Mouse (Mus musculus) forebrain, postnatal 0 days (tissue): ENCODE data around the gene Lrrc8e. TPM values are rescaled to one million over a fixed set of nuclear protein-coding genes. Genes with fewer than 3 reads are reported as not detected.

Experiments used
- ATAC-seq: fragments of 200-750 bp; cut with Nextera tagmentation; 2 replicates; pipeline ENCODE4 v1.8.0; 2017; ENCODE audit warnings: mild to moderate bottlenecking, moderate library complexity
- DNase-seq: peaks from one replicate; pipeline ENCODE4 v3.0.0-alpha.2; 2015
- H3K27ac ChIP-seq: fragments of 300-500 bp; sonication (generic); 2 replicates; pipeline ENCODE4 v1.5.1; 2014; ENCODE audit warnings: low read depth, mild to moderate bottlenecking, antibody characterized with exemption, low read length, moderate library complexity, mixed read lengths
- H3K27me3 ChIP-seq: fragments of 300-500 bp; sonication (generic); 2 replicates; pipeline ENCODE4 v1.6.1; 2014; ENCODE audit warnings: mild to moderate bottlenecking, low read length, mixed read lengths; ENCODE audit not compliant: insufficient read depth
- H3K36me3 ChIP-seq: fragments of 300-500 bp; sonication (generic); 2 replicates; pipeline ENCODE4 v1.6.1; 2014; ENCODE audit warnings: mild to moderate bottlenecking, moderate library complexity; ENCODE audit not compliant: insufficient read depth
- H3K4me1 ChIP-seq: fragments of 300-500 bp; sonication (generic); 2 replicates; pipeline ENCODE4 v1.6.1; 2014; ENCODE audit warnings: antibody characterized with exemption; ENCODE audit not compliant: insufficient read depth
- H3K4me2 ChIP-seq: fragments of 300-500 bp; sonication (generic); 2 replicates; pipeline ENCODE4 v1.6.1; 2014; ENCODE audit warnings: low read depth, mild to moderate bottlenecking, moderate library complexity
- H3K4me3 ChIP-seq: fragments of 300-500 bp; sonication (generic); 2 replicates; pipeline ENCODE4 v1.5.1; 2014; ENCODE audit warnings: low read depth, low read length, mixed read lengths
- H3K9ac ChIP-seq: fragments of 300-500 bp; sonication (generic); 2 replicates; pipeline ENCODE4 v1.6.1; 2014; ENCODE audit warnings: mild to moderate bottlenecking
- H3K9me3 ChIP-seq: fragments of 300-500 bp; sonication (generic); 2 replicates; pipeline ENCODE4 v1.6.1; 2016; ENCODE audit warnings: low read length
- CTCF ChIP-seq: sonication (generic); IDR thresholded peaks from 2 replicates; pipeline ENCODE4 v1.5.1; 2016; ENCODE audit warnings: antibody characterized with exemption, control low read depth, low read depth
- WGBS: fragments of 180-500 bp; shearing (Covaris S2); extraction: QIAGEN DNeasy Blood & Tissue Kit; methylation state at CpG from one replicate; pipeline ENCODE4 v1.1.7; 2014; 5-methylcytosine and 5-hydroxymethylcytosine counted together
- polyA plus RNA-seq: library from polyadenylated mRNA; unstranded; fragments of >200 nt; fragmentation: Nextera tagmentation; extraction: Ambion mirVana; gene quantifications from 2 replicates; pipeline ENCODE4 v1.2.1, GENCODE M21; 2015
- total RNA-seq: library from RNA; depleted of rRNA; stranded (reverse); fragments of >200 nt; gene quantifications from 2 replicates; pipeline ENCODE4 v1.2.3, GENCODE M21; 2014

The Lrrc8e gene
- total and polyA plus RNA-seq, 2 experiments from 2014 or later: not detected

DNA sequence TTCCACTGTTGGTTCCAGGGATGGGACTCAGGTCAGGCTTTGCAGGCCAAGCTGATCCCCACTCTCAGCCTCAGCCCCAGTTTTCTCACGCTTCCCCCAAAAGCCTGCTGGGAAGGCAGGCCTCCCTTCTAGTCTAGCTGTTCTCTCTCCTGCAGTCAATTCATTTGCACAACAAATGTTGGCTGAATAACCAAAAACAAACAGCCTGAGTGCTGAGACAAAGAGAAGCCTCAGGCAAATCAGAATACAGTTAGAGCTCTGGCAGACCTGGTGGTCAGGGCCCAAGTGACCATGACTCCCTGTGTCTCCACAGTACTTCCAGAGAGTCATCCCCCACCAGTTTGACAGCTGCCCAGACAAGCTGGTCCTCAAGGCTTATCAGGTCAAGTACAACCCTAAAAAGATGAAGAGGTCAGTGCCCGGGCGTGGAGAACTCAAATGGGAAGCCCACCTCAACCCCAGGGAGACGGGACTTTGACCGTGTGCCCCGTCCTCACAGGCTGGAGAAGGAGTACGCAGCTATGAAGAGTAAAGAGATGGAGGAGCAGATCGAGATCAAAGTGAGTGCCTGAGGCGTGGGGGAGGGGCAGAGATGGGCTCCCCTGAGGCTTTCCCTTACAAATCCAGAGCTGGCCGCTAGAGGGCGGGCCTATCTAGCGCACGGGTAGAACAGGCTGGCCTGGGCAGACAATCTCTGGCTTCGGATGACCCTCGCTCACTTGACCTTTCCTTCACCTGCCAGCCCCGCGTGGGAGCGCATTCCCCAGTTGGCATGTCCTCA lies 33.6 kb upstream of the Lrrc8e start:
- Histone ChIP-seq H3K9me3 (no peaks in the 10 kb centered on the region), H3K4me3 (no peak overlapping the region), H3K27ac (peak overlapping the region; percentile 74), H3K36me3 (peaks cover 72% of the 10 kb centered on the region), H3K4me2 (no peak overlapping the region), H3K4me1 (peaks cover 4% of the 10 kb centered on the region; the same call in 1 of the 2 replicates), H3K9ac (peak overlapping the region; percentile 41; the same call in 1 of the 2 replicates), H3K27me3 (no peaks in the 10 kb centered on the region)
- ATAC-seq: peak; percentile 85
- peak; percentile 94 for TF ChIP-seq CTCF
- WGBS: 4% methylated on average over 18 of the region's 18 CpGs
- peak; percentile 90 for DNase-seq

DNA sequence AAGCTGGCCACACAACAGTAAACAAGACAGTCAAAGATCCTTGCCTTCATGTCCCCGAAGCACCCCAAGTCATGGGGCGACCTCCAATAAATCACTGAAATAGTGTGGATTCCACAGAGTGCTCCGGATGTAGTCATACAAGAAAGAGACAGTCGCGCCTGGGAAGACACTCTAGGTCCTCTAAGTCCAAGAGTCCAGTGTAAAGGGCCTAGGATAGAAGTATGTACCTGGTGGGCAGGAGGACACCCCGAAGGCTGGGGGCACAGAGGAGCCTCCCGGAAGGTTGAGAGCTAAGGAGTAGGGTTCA lies 33.1 kb upstream of the Lrrc8e start:
- Histone ChIP-seq H3K4me3 (no peak overlapping the region), H3K4me2 (no peak overlapping the region), H3K9ac (no peak overlapping the region), H3K4me1 (peaks cover 4% of the 10 kb centered on the region; the same call in 1 of the 2 replicates), H3K9me3 (no peaks in the 10 kb centered on the region), H3K27me3 (no peaks in the 10 kb centered on the region), H3K36me3 (peaks cover 72% of the 10 kb centered on the region), H3K27ac (0 out of 2 replicates have a peak overlapping the region, but pooled peaks have one; percentile 21)
- TF ChIP-seq CTCF: no peak
- DNase-seq: no peak
- peak; percentile 15; the same call in 1 of the 2 replicates for ATAC-seq
- WGBS: 59% methylated on average over 7 of the region's 7 CpGs

DNA sequence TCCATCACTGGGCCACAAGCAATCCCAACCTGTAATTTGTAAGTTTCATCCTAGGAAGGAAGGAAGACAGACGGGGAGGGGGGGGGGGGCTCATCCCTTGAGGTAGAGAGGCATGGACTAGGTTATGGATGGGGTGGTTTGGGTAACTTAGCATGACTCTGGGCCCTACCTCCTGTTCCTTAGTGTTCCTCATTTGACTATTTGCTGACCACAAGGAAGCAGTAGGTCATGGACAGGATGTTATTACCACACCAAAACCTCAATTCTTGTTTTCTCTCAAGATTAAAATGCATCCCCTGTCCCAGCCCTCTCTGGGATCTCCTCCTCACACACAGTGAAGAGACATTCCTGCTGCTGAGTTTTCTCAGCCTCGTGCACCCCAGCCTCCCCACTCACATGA lies 25.3 kb upstream of the Lrrc8e start:
- Histone ChIP-seq H3K4me2 (no peak overlapping the region), H3K27ac (no peak overlapping the region), H3K4me3 (no peak overlapping the region), H3K36me3 (peaks cover 79% of the 10 kb centered on the region), H3K27me3 (no peaks in the 10 kb centered on the region), H3K4me1 (no peaks in the 10 kb centered on the region), H3K9ac (no peak overlapping the region), H3K9me3 (no peaks in the 10 kb centered on the region)
- WGBS: 65% methylated on average over 2 of the region's 2 CpGs
- no peak for ATAC-seq
- DNase-seq: no peak
- no peak for TF ChIP-seq CTCF

DNA sequence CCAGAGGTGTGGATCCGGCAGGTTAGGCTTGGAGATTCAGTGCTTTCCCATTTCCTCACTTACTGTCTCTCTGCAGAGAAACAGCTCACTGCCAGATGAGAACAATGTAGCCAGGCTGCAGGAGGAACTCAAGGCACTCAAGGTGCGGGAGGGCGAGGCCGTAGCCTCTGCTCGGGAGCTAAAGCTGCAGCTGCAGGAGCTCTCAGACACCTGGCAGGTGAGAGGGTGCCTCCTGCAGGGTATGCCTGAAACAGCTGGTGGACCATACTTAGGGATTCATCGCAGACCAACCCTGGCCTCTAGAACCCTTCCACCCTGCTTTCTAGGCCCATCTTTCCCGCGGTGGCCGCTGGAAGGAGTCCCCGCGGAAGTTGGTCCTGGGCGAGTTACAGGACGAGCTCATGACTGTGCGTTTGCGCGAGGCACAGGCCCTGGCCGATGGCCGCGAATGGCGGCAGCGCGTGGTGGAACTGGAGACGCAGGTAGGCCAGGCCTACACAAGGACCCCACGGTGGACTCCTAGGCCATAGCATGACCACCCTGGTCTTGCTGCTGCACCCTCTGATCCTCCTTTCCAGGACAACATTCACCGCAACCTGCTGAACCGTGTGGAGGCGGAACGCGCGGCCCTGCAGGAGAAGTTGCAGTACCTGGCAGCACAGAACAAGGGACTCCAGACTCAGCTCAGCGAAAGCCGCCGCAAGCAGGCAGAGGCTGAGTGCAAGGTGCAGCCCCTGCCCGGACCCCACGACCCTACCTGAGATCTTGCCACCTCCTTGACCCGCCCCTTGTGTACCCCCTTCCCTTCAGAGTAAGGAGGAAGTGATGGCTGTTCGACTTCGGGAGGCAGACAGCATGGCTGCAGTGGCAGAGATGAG lies 21.1 kb upstream of the Lrrc8e start:
- no peaks in the 10 kb centered on the region for H3K4me1 ChIP-seq
- no peak overlapping the region for H3K27ac ChIP-seq
- no peak overlapping the region for H3K4me3 ChIP-seq
- ATAC-seq (0 out of 2 replicates have a peak, but pooled peaks have one; percentile 0), DNase-seq (peak; percentile 32)
- no peak for TF ChIP-seq CTCF
- WGBS: 30% methylated on average over 38 of the region's 38 CpGs
- H3K4me2 ChIP-seq: no peak overlapping the region
- no peaks in the 10 kb centered on the region for H3K9me3 ChIP-seq
- H3K9ac ChIP-seq: 0 out of 2 replicates have a peak overlapping the region, but pooled peaks have one; percentile 14
- H3K27me3 ChIP-seq: no peaks in the 10 kb centered on the region
- H3K36me3 ChIP-seq: peaks cover 75% of the 10 kb centered on the region

DNA sequence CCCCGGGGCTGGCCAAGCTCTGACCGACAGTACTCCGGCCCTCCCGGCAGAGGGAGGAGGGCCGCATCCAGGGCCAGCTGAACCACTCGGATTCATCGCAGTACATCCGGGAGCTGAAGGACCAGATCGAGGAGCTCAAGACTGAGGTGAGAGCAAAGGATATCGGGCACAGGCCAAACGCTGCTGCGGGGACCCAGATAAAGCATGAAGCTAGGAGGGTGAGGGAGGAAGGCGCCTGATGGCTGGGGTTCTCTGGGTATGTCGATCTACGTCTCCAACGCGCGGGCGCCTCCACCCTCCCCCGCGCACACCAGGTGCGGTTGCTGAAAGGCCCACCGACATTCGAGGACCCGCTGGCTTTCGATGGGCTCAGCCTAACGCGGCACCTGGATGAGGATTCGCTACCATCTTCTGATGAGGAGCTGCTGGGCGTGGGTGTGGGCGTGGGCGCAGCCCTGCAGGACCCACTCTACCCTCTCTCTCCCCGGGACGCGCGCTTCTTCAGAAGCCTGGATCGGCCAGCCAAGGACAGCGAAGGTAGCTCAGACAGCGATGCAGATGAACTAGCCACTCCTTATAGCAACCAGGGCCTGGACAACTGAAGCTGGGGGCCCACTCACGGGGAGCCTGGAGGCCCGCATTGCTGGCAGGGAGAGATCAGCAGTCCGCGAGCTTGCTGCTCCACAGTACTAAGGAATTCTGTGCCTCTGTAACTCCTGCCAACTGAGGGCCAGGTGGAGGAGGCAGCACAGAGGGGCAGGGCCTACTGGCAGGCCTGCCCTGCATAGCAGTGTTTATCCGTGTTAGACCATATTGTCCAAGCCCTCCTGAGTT lies 20.2 kb upstream of the Lrrc8e start:
- H3K36me3 ChIP-seq: peaks cover 71% of the 10 kb centered on the region
- H3K4me3 ChIP-seq: no peak overlapping the region
- no peak overlapping the region for H3K27ac ChIP-seq
- H3K9me3 ChIP-seq: no peaks in the 10 kb centered on the region
- H3K4me1 ChIP-seq: no peaks in the 10 kb centered on the region
- H3K9ac ChIP-seq: 0 out of 2 replicates have a peak overlapping the region, but pooled peaks have one; percentile 14
- no peak for TF ChIP-seq CTCF
- WGBS: 19% methylated on average over 44 of the region's 44 CpGs
- peak; percentile 6 for ATAC-seq
- peak; percentile 34 for DNase-seq
- no peak overlapping the region for H3K4me2 ChIP-seq
- H3K27me3 ChIP-seq: no peaks in the 10 kb centered on the region

DNA sequence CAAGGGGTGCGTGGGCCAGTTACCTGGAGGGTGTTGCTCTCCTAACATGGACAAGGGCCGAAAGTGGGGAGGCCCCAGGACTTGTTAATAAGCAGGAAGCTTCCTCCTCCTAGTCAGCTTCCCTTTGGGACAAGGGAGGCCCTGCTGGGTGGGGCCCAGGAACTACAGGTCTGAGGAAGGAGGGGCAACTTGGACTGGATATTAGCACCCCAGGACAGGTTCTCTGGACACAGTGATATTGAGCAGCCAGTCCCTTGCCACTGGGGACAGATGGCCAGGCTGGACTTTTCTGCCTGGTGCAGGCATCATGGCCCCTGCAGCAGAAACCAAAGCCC lies 19.6 kb upstream of the Lrrc8e start:
- Histone ChIP-seq H3K4me1 (no peaks in the 10 kb centered on the region), H3K4me3 (no peak overlapping the region), H3K4me2 (no peak overlapping the region), H3K9ac (no peak overlapping the region), H3K27me3 (no peaks in the 10 kb centered on the region), H3K36me3 (peaks cover 66% of the 10 kb centered on the region), H3K9me3 (no peaks in the 10 kb centered on the region), H3K27ac (no peak overlapping the region)
- WGBS: 67% methylated on average over 2 of the region's 2 CpGs
- DNase-seq (no peak), ATAC-seq (no peak; the same call in 1 of the 2 replicates)
- no peak for TF ChIP-seq CTCF
